Mouse (Mus musculus) embryonic facial prominence, embryonic 12.5 days (tissue): ENCODE results near the gene Ocel1. TPM values are rescaled to one million over a fixed set of nuclear protein-coding genes. Genes with fewer than 3 reads are reported as not detected.
A peak's percentile ranks its signal among the peaks of the same experiment; 100 is the strongest.

Experiments used
- ATAC-seq: fragments of 200-750 bp; cut with Nextera tagmentation; 2 replicates; pipeline ENCODE4 v1.8.0; 2017; ENCODE audit not compliant: insufficient number of reproducible peaks, insufficient read depth, low FRiP score, low TSS enrichment
- H3K27ac ChIP-seq: fragments of 300-500 bp; sonication (generic); 2 replicates; pipeline ENCODE4 v1.5.1; 2016; ENCODE audit warnings: mild to moderate bottlenecking
- H3K27me3 ChIP-seq: fragments of 300-500 bp; sonication (generic); 2 replicates; pipeline ENCODE4 v1.6.1; 2016; ENCODE audit warnings: mild to moderate bottlenecking, moderate library complexity
- H3K36me3 ChIP-seq: fragments of 300-500 bp; sonication (generic); 2 replicates; pipeline ENCODE4 v1.6.1; 2016; ENCODE audit warnings: mild to moderate bottlenecking
- H3K4me1 ChIP-seq: fragments of 300-500 bp; sonication (generic); 2 replicates; pipeline ENCODE4 v1.6.1; 2016
- H3K4me2 ChIP-seq: fragments of 300-500 bp; sonication (generic); replicated peaks from 2 replicates; pipeline ENCODE4 v1.6.1; 2016; ENCODE audit warnings: mild to moderate bottlenecking, moderate library complexity
- H3K4me3 ChIP-seq: fragments of 300-500 bp; sonication (generic); 2 replicates; pipeline ENCODE4 v1.5.1; 2016; ENCODE audit warnings: mild to moderate bottlenecking
- H3K9ac ChIP-seq: fragments of 300-500 bp; sonication (generic); 2 replicates; pipeline ENCODE4 v1.6.1; 2016; ENCODE audit warnings: mild to moderate bottlenecking, moderate library complexity
- H3K9me3 ChIP-seq: fragments of 300-500 bp; sonication (generic); 2 replicates; pipeline ENCODE4 v1.6.1; 2016; ENCODE audit warnings: mild to moderate bottlenecking, moderate library complexity
- WGBS: fragments of 180-500 bp; shearing (Covaris S2); methylation state at CpG from one replicate; pipeline ENCODE4 v1.1.7; 2016; 5-methylcytosine and 5-hydroxymethylcytosine counted together
- polyA plus RNA-seq: library from polyadenylated mRNA; unstranded; fragments of >200 nt; fragmentation: Nextera tagmentation; extraction: Ambion mirVana; gene quantifications from 2 replicates; pipeline ENCODE4 v1.2.1, GENCODE M21; 2016

The Ocel1 gene
- polyA plus RNA-seq, 1 experiment from 2014 or later = 5.6 TPM

GRCm38 (mm10) chr8:71406099-71407015 lies 35.3 kb downstream of the Ocel1 start:
- Histone ChIP-seq H3K9me3 (no peaks in the 10 kb centered on the region), H3K27me3 (no peaks in the 10 kb centered on the region), H3K27ac (peak overlapping the region; percentile 26; the same call in 1 of the 2 replicates), H3K4me1 (peaks cover 15% of the 10 kb centered on the region), H3K9ac (peak overlapping the region; percentile 62), H3K36me3 (peaks cover 27% of the 10 kb centered on the region), H3K4me3 (peak overlapping the region; percentile 68), H3K4me2 (peak overlapping the region; percentile 84)
- WGBS = 1% methylated on average over 54 of the region's 55 CpGs
- ATAC-seq = peak; percentile 79

GRCm38 (mm10) chr8:71407441-71407840 lies 36.3 kb downstream of the Ocel1 start:
- H3K36me3 ChIP-seq = peaks cover 27% of the 10 kb centered on the region
- H3K9ac ChIP-seq = no peak overlapping the region
- H3K27ac ChIP-seq = no peak overlapping the region
- H3K27me3 ChIP-seq = no peaks in the 10 kb centered on the region
- H3K4me1 ChIP-seq = peaks cover 15% of the 10 kb centered on the region
- no peak for ATAC-seq
- H3K4me2 ChIP-seq = peak overlapping the region; percentile 84
- H3K9me3 ChIP-seq = no peaks in the 10 kb centered on the region
- WGBS = 92% methylated on average over 14 of the region's 14 CpGs
- H3K4me3 ChIP-seq = peak overlapping the region; percentile 68; the same call in 1 of the 2 replicates

DNA sequence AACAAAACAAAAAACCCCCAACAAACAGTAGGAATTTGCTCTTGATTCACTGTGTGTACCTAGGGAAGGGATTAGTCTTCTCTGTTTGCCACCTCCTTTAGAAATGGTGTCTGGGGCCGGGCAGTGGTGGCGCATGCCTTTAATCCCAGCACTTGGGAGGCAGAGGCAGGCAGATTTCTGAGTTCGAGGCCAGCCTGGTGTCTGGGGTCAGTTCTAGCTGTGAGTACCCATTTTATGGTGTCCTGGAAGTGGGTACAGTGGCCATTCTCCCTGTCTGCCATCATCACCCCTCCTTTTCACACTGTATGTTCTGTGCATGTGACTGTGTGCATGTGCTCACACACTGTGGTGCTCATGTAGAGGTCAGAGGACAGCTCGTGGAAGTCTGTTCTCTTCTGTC lies 37.1 kb downstream of the Ocel1 start:
- Histone ChIP-seq H3K4me3 (no peak overlapping the region), H3K4me1 (peaks cover 15% of the 10 kb centered on the region), H3K36me3 (peaks cover 27% of the 10 kb centered on the region), H3K27me3 (no peaks in the 10 kb centered on the region), H3K4me2 (no peak overlapping the region), H3K9me3 (no peaks in the 10 kb centered on the region), H3K27ac (no peak overlapping the region), H3K9ac (no peak overlapping the region)
- 88% methylated on average over 4 of the region's 4 CpGs for WGBS
- ATAC-seq = no peak

DNA sequence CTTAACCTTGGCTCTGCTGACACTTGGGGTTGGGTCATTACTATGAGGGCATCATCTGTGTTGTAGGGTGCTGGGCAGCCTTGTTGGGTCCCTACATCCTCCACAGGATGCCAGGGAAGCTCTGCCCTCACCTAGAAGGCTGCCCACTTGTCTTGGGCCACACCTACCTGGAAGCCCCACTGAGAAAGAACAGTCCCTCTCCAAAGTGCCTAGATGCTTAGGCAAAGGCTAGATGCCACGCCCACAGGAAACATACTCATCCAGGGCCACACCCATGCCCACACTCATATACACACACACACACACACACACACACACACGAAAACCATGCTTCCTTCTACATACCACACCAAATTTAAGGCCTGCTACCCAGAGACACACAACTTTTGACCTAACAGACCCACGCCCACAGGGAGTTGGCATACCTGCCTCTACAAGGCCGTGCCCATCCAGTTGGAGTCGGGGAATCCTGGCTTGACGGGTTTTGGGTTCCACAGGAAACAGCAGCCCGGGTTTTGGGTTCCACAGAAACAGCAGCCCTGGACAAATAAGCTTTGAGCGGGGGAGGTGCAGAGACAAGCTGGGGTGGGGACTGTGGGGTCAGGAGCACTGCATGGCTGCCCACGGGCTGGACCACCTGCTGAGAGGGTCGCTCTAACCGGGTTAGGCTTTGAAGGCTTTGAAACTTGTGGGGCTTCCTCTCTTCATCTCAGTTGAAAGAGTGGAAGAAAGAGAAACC lies 40.6 kb downstream of the Ocel1 start:
- Histone ChIP-seq H3K9ac (no peak overlapping the region), H3K27me3 (no peaks in the 10 kb centered on the region), H3K36me3 (peaks cover 27% of the 10 kb centered on the region), H3K4me2 (no peak overlapping the region), H3K4me3 (no peak overlapping the region), H3K4me1 (peaks cover 9% of the 10 kb centered on the region), H3K9me3 (no peaks in the 10 kb centered on the region), H3K27ac (no peak overlapping the region)
- ATAC-seq = no peak
- 47% methylated on average over 11 of the region's 11 CpGs for WGBS

DNA sequence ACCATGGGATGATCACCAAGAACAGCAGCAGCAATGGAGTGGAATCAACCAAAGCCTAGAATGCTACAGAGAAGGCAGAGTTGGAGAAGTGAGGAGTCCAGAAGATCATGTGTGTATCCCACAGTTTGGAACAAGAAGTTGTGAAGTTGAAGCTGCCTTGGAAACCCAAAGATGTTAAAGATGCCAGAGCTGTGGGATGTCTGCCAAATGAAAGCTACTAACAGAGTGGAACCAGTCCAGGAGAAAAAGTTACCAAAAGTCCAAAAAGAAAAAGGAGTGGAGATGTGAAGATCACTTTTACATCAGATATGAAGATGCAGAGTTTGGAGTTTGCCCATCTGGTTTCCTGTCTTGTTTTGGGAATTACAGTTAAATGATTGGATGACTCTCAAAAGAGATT lies 51.0 kb downstream of the Ocel1 start:
- Histone ChIP-seq H3K9ac (no peak overlapping the region), H3K27ac (no peak overlapping the region), H3K27me3 (no peaks in the 10 kb centered on the region), H3K4me2 (no peak overlapping the region), H3K9me3 (no peaks in the 10 kb centered on the region), H3K4me3 (no peak overlapping the region), H3K4me1 (no peaks in the 10 kb centered on the region), H3K36me3 (no peaks in the 10 kb centered on the region)
- no peak for ATAC-seq

Other genes starting within 250 kb of the Ocel1 start
- gene Myo9b, start 98.6 kb upstream of the Ocel1 start, polyA plus RNA-seq = 32.8 and 34.0 TPM in 2 replicates
- 54.6 and 60.4 TPM in 2 replicates for gene Haus8, start 98.4 kb upstream of the Ocel1 start, polyA plus RNA-seq
- 85.4 and 89.2 TPM in 2 replicates for gene Use1, start 4.5 kb upstream of the Ocel1 start, polyA plus RNA-seq
- 71.0 and 72.7 TPM in 2 replicates for gene Nr2f6, start 10.7 kb downstream of the Ocel1 start, polyA plus RNA-seq
- 8.6 and 8.9 TPM in 2 replicates for gene Ushbp1, start 24.5 kb downstream of the Ocel1 start, polyA plus RNA-seq
- 99.6 and 103 TPM in 2 replicates for gene Babam1, start 25.6 kb downstream of the Ocel1 start, polyA plus RNA-seq
- gene Ankle1, start 34.7 kb downstream of the Ocel1 start, polyA plus RNA-seq = 40.5 and 42.7 TPM in 2 replicates
- gene Abhd8, start 92.4 kb downstream of the Ocel1 start, polyA plus RNA-seq = 89.4 and 92.7 TPM in 2 replicates
- 169 TPM in 2 replicates for gene Mrpl34, start 93.7 kb downstream of the Ocel1 start, polyA plus RNA-seq
- gene Dda1, start 97.9 kb downstream of the Ocel1 start, polyA plus RNA-seq = 108 and 117 TPM in 2 replicates
- gene Ano8, start 114.7 kb downstream of the Ocel1 start, polyA plus RNA-seq = 9.6 and 10.7 TPM in 2 replicates
- 23.0 and 25.0 TPM in 2 replicates for gene Gtpbp3, start 116.8 kb downstream of the Ocel1 start, polyA plus RNA-seq
- gene Plvap, start 140.5 kb downstream of the Ocel1 start, polyA plus RNA-seq = 62.2 and 64.4 TPM in 2 replicates
- 0.48 and 0.49 TPM in 2 replicates for gene Ccdc194, start 154.4 kb downstream of the Ocel1 start, polyA plus RNA-seq
- 11.2 and 12.8 TPM in 2 replicates for gene Bst2, start 166.2 kb downstream of the Ocel1 start, polyA plus RNA-seq
- gene Mvb12a, start 171.6 kb downstream of the Ocel1 start, polyA plus RNA-seq = 69.0 and 72.6 TPM in 2 replicates
- gene Tmem221, start 187.6 kb downstream of the Ocel1 start, polyA plus RNA-seq = 0.23 and 1.1 TPM in 2 replicates
- gene Nxnl1, start 195.3 kb downstream of the Ocel1 start, polyA plus RNA-seq = not detected in 2 replicates
- 48.4 and 48.6 TPM in 2 replicates for gene Slc27a1, start 197.6 kb downstream of the Ocel1 start, polyA plus RNA-seq
- gene Pgls, start 220.9 kb downstream of the Ocel1 start, polyA plus RNA-seq = 230 and 236 TPM in 2 replicates
- gene Fam129c, start 226.3 kb downstream of the Ocel1 start, polyA plus RNA-seq = 4.5 and 6.2 TPM in 2 replicates
- gene Colgalt1, start 239.7 kb downstream of the Ocel1 start, polyA plus RNA-seq = 72.7 and 72.8 TPM in 2 replicates